Mouse (Mus musculus) embryonic facial prominence, embryonic 15.5 days (tissue): ENCODE data around the gene Furin. TPM values are rescaled to one million over a fixed set of nuclear protein-coding genes. Genes with fewer than 3 reads are reported as not detected.
A peak's percentile ranks its signal among the peaks of the same experiment; 100 is the strongest.

ENCODE experiments used
- ATAC-seq: fragments of 200-750 bp; cut with Nextera tagmentation; 2 replicates; pipeline ENCODE4 v1.8.0; 2017; ENCODE audit warnings: low read depth, moderate TSS enrichment; ENCODE audit not compliant: insufficient number of reproducible peaks, low FRiP score, low TSS enrichment
- H3K27ac ChIP-seq: fragments of 300-500 bp; sonication (generic); replicated peaks from 2 replicates; pipeline ENCODE4 v1.5.1; 2015; ENCODE audit warnings: mild to moderate bottlenecking, inconsistent platforms
- H3K27me3 ChIP-seq: fragments of 300-500 bp; sonication (generic); 2 replicates; pipeline ENCODE4 v1.6.1; 2015; ENCODE audit warnings: inconsistent platforms
- H3K36me3 ChIP-seq: fragments of 300-500 bp; sonication (generic); 2 replicates; pipeline ENCODE4 v1.6.1; 2015; ENCODE audit warnings: mild to moderate bottlenecking, inconsistent platforms
- H3K4me1 ChIP-seq: fragments of 300-500 bp; sonication (generic); 2 replicates; pipeline ENCODE4 v1.6.1; 2015; ENCODE audit warnings: inconsistent platforms
- H3K4me2 ChIP-seq: fragments of 300-500 bp; sonication (generic); replicated peaks from 2 replicates; pipeline ENCODE4 v1.6.1; 2015; ENCODE audit warnings: mild to moderate bottlenecking, inconsistent platforms
- H3K4me3 ChIP-seq: fragments of 300-500 bp; sonication (generic); replicated peaks from 2 replicates; pipeline ENCODE4 v1.5.1; 2015; ENCODE audit warnings: mild to moderate bottlenecking, inconsistent platforms
- H3K9ac ChIP-seq: fragments of 300-500 bp; sonication (generic); 2 replicates; pipeline ENCODE4 v1.6.1; 2015; ENCODE audit warnings: inconsistent platforms
- H3K9me3 ChIP-seq: fragments of 300-500 bp; sonication (generic); replicated peaks from 2 replicates; pipeline ENCODE4 v1.6.1; 2016; ENCODE audit warnings: inconsistent platforms
- WGBS: fragments of 180-500 bp; shearing (Covaris S2); methylation state at CpG from one replicate; pipeline ENCODE4 v1.1.7; 2015; 5-methylcytosine and 5-hydroxymethylcytosine counted together
- polyA plus RNA-seq: library from polyadenylated mRNA; unstranded; fragments of >200 nt; fragmentation: Nextera tagmentation; extraction: Ambion mirVana; gene quantifications from 2 replicates; pipeline ENCODE4 v1.2.1, GENCODE M21; 2015

Gene Furin
- polyA plus RNA-seq, 1 experiment from 2014 or later, result 16.0 TPM

- Histone ChIP-seq H3K4me1 (peaks cover 36% of the 10 kb centered on the region), H3K4me3 (no peak overlapping the region), H3K27me3 (no peaks in the 10 kb centered on the region), H3K27ac (0 out of 2 replicates have a peak overlapping the region, but pooled peaks have one; percentile 22), H3K9me3 (no peaks in the 10 kb centered on the region), H3K9ac (no peak overlapping the region), H3K4me2 (no peak overlapping the region), H3K36me3 (no peaks in the 10 kb centered on the region)
- WGBS, result 66% methylated on average over 17 of the region's 17 CpGs
- no peak; the same call in 1 of the 2 replicates for ATAC-seq
These were observed 39.4 kb upstream of the Furin start for GRCm38 (mm10) chr7:80444401-80445249.

- H3K4me3 ChIP-seq, result no peak overlapping the region
- no peak for ATAC-seq
These were observed 37.9 kb upstream of the Furin start for GRCm38 (mm10) chr7:80443124-80443523.

GRCm38 (mm10) chr7:80441986-80442904, 37.0 kb upstream of the Furin start:
- 45% methylated on average over 11 of the region's 11 CpGs for WGBS
- Histone ChIP-seq H3K36me3 (no peaks in the 10 kb centered on the region), H3K9ac (no peak overlapping the region), H3K27ac (no peak overlapping the region), H3K4me3 (no peak overlapping the region), H3K9me3 (no peaks in the 10 kb centered on the region), H3K27me3 (no peaks in the 10 kb centered on the region), H3K4me1 (peaks cover 46% of the 10 kb centered on the region), H3K4me2 (no peak overlapping the region)
- ATAC-seq, result no peak

More at GRCm38 (mm10) chr7:80443124-80443523, 37.9 kb upstream of the Furin start:
- no peaks in the 10 kb centered on the region for H3K36me3 ChIP-seq
- no peak overlapping the region for H3K9ac ChIP-seq
- H3K27ac ChIP-seq, result no peak overlapping the region
- 90% methylated on average over 3 of the region's 3 CpGs for WGBS
- H3K4me1 ChIP-seq, result peaks cover 46% of the 10 kb centered on the region
- no peaks in the 10 kb centered on the region for H3K27me3 ChIP-seq
- H3K4me2 ChIP-seq, result no peak overlapping the region
- no peaks in the 10 kb centered on the region for H3K9me3 ChIP-seq

GRCm38 (mm10) chr7:80440685-80441084, 35.4 kb upstream of the Furin start:
- Histone ChIP-seq H3K4me2 (no peak overlapping the region), H3K4me3 (no peak overlapping the region), H3K27me3 (no peaks in the 10 kb centered on the region), H3K27ac (no peak overlapping the region), H3K9me3 (no peaks in the 10 kb centered on the region), H3K36me3 (no peaks in the 10 kb centered on the region), H3K9ac (no peak overlapping the region), H3K4me1 (peaks cover 43% of the 10 kb centered on the region)
- 55% methylated on average over 4 of the region's 4 CpGs for WGBS
- ATAC-seq, result no peak

GRCm38 (mm10) chr7:80439789-80440488, 34.7 kb upstream of the Furin start:
- H3K4me1 ChIP-seq, result peaks cover 39% of the 10 kb centered on the region
- no peak for ATAC-seq
- WGBS, result 57% methylated on average over 10 of the region's 10 CpGs
- no peak overlapping the region for H3K4me2 ChIP-seq
- no peak overlapping the region for H3K4me3 ChIP-seq
- H3K27ac ChIP-seq, result no peak overlapping the region
- no peaks in the 10 kb centered on the region for H3K27me3 ChIP-seq
- H3K36me3 ChIP-seq, result no peaks in the 10 kb centered on the region
- no peaks in the 10 kb centered on the region for H3K9me3 ChIP-seq
- no peak overlapping the region for H3K9ac ChIP-seq

- WGBS, result 20% methylated on average over 15 of the region's 15 CpGs
- H3K4me3 ChIP-seq, result peak overlapping the region; percentile 20; the same call in 1 of the 2 replicates
- H3K4me1 ChIP-seq, result peaks cover 35% of the 10 kb centered on the region
- ATAC-seq, result no peak
- H3K9me3 ChIP-seq, result no peaks in the 10 kb centered on the region
- H3K4me2 ChIP-seq, result peak overlapping the region; percentile 36
- no peak overlapping the region for H3K27ac ChIP-seq
- no peaks in the 10 kb centered on the region for H3K27me3 ChIP-seq
- H3K36me3 ChIP-seq, result no peaks in the 10 kb centered on the region
- no peak overlapping the region for H3K9ac ChIP-seq
These were observed 34.0 kb upstream of the Furin start for GRCm38 (mm10) chr7:80439032-80439760.

- Histone ChIP-seq H3K4me3 (no peak overlapping the region), H3K36me3 (no peaks in the 10 kb centered on the region), H3K27ac (no peak overlapping the region), H3K4me1 (peaks cover 20% of the 10 kb centered on the region), H3K9me3 (no peaks in the 10 kb centered on the region), H3K4me2 (no peak overlapping the region), H3K9ac (no peak overlapping the region), H3K27me3 (no peaks in the 10 kb centered on the region)
- no peak for ATAC-seq
- 84% methylated on average over 7 of the region's 7 CpGs for WGBS
These were observed 31.3 kb upstream of the Furin start for GRCm38 (mm10) chr7:80436571-80436970.

GRCm38 (mm10) chr7:80435594-80435993, 30.4 kb upstream of the Furin start:
- Histone ChIP-seq H3K9me3 (no peaks in the 10 kb centered on the region), H3K4me3 (no peak overlapping the region), H3K27ac (no peak overlapping the region), H3K27me3 (no peaks in the 10 kb centered on the region), H3K36me3 (no peaks in the 10 kb centered on the region), H3K9ac (no peak overlapping the region), H3K4me1 (peaks cover 17% of the 10 kb centered on the region), H3K4me2 (no peak overlapping the region)
- no peak for ATAC-seq
- WGBS, result 76% methylated on average over 3 of the region's 3 CpGs

- WGBS, result 91% methylated on average over 12 of the region's 12 CpGs
- H3K9me3 ChIP-seq, result no peaks in the 10 kb centered on the region
- no peak overlapping the region for H3K27ac ChIP-seq
- no peak overlapping the region for H3K9ac ChIP-seq
- no peaks in the 10 kb centered on the region for H3K36me3 ChIP-seq
- H3K4me2 ChIP-seq, result no peak overlapping the region
- no peak overlapping the region for H3K4me3 ChIP-seq
- no peaks in the 10 kb centered on the region for H3K4me1 ChIP-seq
- ATAC-seq, result no peak
- H3K27me3 ChIP-seq, result no peaks in the 10 kb centered on the region
These were observed 24.4 kb upstream of the Furin start for GRCm38 (mm10) chr7:80429661-80430060.

- H3K4me3 ChIP-seq, result no peak overlapping the region
- H3K9ac ChIP-seq, result no peak overlapping the region
- no peaks in the 10 kb centered on the region for H3K9me3 ChIP-seq
- H3K36me3 ChIP-seq, result no peaks in the 10 kb centered on the region
- ATAC-seq, result no peak
- H3K4me2 ChIP-seq, result no peak overlapping the region
- WGBS, result 73% methylated on average over 5 of the region's 5 CpGs
- H3K4me1 ChIP-seq, result peaks cover 6% of the 10 kb centered on the region
- H3K27me3 ChIP-seq, result no peaks in the 10 kb centered on the region
- no peak overlapping the region for H3K27ac ChIP-seq
These were observed 22.5 kb upstream of the Furin start for GRCm38 (mm10) chr7:80427730-80428129.
